Mouse (Mus musculus): Measurements from ENCODE around the gene Ccnt2.
"Not testable (repeated sequence)": the region's sequence is repeated elsewhere in the genome, so short reads cannot be mapped to it uniquely, and the experiment has no call there.

Ccnt2 gene

DNA sequence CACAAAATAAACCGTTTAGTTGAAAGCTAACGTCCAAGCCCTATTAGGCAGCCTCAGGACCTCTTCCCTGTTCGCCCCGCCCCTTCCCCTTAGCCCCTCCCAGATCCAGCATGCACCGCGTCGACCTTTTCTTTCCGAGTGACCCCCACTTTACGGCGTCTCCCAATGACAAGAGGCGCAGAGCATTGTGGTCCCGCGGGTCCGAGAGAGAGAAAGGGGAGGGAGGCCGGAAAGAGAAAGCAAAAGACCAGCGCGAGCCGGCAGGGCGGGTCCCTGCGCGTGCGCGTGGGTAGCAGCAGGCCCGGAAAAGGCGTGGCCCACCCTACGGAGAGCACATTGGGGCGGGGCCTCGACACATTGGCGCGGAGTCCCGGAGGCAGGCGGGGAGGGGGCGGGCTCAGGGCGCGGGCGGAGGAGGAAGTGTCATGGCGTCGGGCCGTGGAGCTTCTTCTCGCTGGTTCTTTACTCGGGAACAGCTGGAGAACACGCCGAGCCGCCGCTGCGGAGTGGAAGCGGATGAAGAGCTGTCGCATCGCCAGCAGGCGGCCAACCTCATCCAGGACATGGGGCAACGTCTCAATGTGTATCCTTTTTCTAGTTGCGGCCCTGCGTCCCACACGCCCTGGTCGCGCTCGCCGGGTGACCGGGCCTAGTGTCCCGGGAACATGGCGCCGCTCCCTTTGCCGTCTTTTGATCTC is at the start of gene Ccnt2:
Ccnt2 (plus strand) TSS at position 362 of the 698 bp plus-strand sequence.
- DNase-seq (ENCODE audit: low spot score) = peak; percentile 99

DNA sequence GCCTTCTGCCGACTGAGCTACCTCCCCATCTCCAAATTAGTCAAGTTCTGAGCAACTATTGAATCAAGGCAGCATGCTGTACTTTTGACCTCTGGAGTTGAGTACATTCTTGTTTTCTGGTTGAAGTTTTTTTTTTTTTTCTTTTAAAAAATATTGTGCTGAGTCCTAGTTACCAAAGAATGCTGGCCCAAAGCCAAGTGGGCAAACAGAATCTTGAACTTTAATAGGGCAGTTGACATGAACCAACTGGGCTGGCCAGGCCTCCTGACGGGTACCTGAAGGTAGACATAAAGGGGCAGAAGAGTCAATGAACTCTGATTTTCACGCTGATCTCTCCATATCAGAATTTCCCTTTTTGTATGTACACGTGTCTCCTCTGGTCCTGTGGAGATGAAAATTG is 44.9 kb upstream of the Ccnt2 start, which contains the start of gene Acmsd:
Acmsd (plus strand) TSS at position 318 of the 400 bp plus-strand sequence.
- DNase-seq (ENCODE audit: low spot score) = no peak

DNA sequence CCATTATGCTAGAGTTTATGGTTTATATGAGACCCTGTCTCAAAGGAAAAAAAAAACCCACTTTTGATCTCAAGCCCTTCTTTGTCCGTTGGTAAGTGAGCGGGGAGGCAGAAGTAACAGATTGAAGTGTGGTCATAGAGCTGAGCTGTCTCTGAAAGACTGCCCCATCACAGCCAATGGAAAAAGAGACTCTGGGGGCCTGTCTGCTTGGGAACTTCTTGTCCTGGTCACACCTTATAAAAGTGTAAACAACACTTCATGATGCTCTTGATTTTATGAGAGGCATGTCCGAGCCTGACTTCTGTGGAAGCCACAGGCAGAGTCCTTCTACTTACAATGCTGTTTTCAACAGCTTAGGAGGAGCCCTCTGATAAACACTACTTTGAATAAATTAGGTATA is 42.9 kb upstream of the Ccnt2 start:
- no peak for DNase-seq (ENCODE audit: low spot score)

DNA sequence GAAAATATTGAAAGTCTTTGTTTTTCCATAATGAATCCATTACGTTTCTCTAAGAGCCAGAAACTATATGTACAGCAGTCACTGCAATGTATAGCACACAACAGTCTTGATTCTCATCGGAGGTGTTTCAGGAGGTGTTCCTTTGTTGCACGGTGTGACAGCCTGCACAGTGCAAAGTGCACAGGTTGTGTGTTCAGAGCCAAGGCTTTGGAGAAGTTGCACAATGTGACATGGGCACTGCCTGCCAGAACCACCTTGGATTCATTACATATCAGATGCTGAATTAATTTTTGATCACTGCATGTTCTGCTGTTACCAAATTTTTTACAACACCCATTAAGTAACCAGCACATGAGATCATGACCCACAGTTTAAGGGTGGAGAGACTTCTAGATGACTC is 41.5 kb upstream of the Ccnt2 start:
- DNase-seq (ENCODE audit: low spot score) = no peak

DNA sequence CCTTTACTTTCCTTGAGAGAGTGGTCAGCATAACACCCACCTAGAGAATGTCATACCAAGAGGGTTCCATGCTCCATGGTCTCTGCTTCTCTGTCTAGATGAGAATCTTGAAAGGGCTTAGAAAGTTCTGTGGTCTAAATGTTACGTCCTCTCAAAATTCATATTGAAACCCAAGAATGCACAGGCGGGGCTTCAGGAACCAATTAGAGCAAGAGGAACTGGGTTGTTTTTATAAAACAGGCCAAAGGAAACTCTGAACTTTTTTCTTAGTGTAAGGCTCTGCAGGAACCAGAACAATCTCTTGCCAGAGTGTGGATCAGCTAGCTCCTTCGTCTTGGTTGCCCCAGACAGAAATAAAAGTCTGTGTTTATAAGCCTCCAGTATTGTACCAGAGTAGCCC is 41.1 kb upstream of the Ccnt2 start:
- DNase-seq (ENCODE audit: low spot score) = no peak

DNA sequence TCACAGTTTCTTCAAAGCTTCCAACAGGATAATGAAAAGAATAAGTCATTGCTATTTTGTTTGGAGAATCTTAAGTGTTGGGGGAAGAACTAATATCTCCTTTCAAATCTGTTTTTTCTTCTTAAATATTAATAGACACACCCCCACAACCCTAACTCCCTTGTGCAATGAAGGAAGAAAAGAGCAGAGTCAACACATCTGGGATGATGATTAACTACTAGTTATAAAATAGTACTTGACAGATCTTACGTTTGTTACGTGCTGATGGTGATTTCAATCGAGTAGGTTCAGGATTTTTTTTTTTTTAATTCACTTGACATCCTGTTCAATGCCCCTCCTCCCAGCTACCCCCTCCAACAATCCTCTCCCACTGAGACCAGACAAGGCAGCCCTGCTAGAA is 38.6 kb upstream of the Ccnt2 start:
- DNase-seq (ENCODE audit: low spot score) = no peak

DNA sequence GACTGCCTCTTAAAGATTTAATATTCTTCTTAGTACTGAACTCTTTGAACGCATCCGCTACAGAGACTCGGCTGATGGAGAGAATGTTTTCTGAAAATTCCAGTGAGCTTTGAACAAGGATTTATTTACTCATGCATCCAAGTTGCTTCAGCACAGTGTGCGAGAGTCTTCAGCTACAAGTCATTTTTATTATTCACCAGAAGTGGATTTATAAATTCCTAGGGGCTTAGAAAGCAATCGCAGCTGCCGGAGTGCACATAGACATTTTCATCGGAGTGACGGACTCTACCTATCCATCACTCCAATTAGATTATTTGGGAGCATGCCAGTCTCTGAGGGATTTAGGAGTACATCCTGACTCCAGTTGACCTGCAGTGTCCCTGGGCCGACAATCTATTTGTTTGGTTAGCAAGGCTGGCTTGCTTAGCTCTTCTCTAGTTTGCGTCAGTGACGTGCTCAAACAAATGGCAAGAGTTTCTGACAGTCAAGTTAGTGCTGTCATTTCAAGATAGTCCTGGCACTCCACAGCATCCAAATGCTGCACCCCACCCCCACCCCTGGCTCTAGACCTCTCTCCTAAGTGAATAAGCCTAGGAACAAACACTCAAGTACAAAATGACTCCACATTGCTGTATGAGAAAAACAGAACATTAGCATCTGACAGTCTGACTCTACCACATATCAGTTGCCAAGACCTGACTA is 23.4 kb upstream of the Ccnt2 start:
- DNase-seq (ENCODE audit: low spot score) = no peak

DNA sequence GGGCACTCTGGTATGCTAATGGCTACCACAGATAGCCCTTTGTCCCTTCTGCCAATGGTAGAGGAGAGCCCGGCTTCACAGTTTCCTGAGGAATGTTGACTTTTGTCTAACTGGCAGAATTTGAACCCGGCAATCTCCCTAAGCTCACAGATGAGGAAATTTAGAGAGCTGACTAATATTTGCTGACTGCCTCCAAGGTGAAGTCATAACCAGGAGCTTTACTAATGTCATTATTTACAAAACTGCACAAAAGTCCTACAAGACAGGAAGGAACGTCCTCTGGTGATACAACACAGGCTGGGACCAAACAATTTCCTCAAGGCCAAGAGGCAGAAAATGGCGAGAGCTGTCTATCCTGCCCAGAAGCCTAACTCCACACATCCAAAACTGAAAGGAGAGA is 18.2 kb upstream of the Ccnt2 start:
- no peak for DNase-seq (ENCODE audit: low spot score)

DNA sequence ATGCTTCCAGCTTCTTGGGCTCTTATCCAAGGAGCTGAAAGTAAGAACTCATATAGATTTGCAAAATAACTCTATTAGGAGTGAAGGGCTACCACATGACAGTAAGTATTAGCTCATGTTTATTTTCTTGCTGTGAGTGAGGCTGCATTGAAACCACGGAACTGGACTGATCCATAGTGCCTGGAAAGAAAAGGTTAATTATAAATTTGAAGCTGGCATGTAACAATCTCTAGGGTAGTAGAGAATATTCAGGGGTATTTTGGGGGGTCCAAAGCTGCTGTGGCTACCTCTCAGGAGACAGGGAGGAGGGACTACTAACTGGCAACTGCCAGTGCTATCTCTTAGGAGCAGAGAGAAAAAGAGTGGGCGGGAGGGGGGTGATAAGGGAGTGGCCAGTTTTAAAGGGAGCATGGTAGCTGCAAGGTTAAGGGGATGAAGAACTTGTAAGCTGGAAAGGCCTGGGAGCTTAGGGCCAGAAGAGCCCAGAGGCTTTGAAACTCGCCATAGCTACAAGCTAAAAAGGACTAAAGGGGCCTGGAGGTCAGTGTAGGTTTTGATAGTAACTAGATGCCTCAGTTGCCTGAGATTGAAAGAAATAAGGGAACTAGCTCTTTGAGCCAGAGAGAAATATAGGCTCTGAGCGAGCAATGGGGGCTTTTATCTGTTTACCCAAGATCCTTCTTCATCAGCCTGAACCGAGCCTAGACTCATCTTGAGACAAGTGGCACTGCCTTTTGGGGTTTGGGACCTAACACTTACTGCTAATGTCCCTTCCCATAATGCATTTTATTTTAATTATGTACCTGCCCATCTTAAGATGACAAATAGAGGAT is 17.4 kb upstream of the Ccnt2 start:
- no peak for DNase-seq (ENCODE audit: low spot score)

DNA sequence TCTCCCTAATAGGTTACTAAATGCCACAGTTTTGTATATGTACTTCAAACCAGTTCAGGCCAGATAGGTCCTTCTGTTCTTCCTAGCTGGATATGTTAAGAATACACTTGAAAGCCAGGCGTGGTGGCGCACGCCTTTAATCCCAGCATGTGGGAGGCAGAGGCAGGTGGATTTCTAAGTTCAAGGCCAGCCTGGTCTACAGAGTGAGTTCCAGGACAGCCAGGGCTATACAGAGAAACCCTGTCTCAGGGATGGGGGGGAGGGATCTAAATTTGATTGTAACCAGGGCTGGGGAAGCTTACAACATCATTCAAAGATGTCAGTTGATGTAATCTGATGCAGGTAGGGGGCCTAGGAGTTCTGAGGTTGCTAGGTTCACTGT is 16.8 kb upstream of the Ccnt2 start:
- not testable (repeated sequence) for DNase-seq (ENCODE audit: low spot score)

DNA sequence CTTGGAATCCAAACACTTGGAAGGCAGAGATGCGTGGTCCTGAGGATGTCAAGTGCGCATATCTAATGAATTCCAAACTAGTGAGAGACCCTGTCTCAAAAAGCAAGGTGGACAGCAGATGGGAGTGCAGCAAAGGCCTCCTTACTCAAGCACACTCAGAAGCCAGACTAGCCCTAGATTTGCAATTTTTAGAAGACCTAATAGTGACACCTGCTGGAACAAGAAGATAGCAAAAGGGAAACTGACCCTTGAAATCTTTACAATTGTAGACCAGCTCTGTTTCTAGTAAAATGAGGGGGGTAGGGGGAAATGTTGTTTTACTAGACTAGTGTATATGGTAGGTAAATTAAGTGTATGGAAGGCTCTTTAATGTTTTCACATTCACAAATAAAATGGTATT is 8.5 kb upstream of the Ccnt2 start:
- no peak for DNase-seq (ENCODE audit: low spot score)

DNA sequence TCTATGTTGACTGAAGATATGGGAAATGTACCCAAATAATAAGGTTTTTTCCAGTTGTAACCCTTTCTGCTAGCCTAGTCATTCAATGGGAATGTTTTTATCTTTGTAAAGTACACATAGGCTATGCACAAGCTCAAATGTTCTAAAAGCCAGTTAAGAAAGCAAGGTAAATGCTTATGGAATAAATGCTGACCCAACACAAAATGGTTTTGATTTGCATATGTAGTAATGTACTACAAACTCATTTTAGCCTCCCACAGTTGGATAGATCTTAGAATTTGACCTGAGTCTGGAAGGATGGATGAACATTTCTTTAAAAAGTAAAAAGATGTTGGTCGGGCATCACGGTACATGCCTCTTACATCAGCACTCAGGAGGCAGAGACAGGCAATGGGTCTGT is 7.2 kb upstream of the Ccnt2 start:
- no peak for DNase-seq (ENCODE audit: low spot score)

DNA sequence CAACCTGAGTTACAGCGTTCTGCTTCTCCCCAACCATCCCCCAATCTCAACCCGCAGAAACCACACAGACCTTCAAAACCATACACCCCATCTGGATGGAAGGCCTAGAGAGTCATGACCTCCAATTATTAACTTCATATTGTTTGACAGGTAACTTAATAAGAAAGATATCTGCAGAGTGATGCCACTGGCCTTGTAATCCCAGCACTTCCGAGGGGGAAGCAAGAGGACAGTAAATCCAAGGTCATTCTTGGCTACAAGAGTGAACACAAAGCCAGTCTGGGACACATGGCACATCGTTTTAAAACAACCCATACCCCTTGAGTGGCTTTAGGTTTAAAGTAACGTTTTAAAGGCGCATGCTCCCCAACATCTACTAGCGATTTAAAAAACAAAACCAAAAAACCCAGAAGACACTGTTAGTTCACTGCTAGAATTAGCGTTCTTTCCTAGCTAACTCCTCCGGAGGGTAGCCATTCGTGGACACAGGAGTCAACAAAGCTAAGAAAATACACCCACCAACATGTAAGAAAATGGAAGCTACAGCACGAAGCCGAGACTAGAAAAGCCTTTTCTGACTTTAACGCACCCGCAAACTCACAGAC is 664 bp upstream of the Ccnt2 start:
- no peak for DNase-seq (ENCODE audit: low spot score)

DNA sequence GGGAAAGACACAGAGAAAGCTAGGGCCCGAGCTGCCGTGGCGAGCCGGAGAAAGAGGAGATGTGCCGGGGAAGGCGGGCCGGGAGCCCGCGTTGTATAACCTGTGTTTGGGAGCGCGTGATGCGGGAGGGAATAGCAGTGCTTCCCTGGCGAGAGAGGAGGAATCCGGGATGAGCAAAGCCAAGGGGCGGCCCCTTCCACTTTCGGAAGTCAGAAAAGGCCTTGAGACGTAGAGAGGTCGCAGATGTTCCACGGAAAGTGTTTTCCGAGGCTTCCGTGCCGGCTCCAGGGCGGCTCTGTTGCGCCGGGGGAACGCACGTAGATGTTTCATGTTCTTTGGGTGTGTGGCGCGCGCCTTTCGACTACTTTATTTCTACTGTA is 527 bp downstream of the Ccnt2 start:
- DNase-seq (ENCODE audit: low spot score) = peak; percentile 36

DNA sequence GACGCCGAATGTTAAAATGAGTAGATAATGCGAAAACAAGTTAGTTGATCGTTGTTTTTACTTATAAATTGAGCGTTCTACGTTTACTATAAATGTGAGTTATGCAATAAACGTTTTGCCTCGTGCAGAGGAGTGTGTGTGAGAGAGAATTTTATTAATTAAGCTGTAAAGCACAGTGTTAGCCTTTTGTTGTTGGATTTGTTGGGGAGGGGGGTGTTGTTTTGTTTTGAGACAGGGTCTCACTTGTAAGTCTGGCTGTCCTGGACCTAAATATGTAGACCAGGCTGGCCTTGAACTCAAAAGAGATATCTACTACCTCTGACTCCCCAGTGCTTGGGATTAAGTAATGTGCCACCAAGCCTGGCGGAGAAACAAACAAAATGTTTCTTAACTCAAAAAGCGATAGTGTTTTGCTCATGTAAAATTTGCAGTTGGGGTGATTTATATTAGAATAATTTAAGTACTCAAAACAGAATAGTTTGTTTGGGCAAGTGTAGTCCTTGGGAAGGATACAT is 1.3 kb downstream of the Ccnt2 start:
- DNase-seq (ENCODE audit: low spot score) = no peak

DNA sequence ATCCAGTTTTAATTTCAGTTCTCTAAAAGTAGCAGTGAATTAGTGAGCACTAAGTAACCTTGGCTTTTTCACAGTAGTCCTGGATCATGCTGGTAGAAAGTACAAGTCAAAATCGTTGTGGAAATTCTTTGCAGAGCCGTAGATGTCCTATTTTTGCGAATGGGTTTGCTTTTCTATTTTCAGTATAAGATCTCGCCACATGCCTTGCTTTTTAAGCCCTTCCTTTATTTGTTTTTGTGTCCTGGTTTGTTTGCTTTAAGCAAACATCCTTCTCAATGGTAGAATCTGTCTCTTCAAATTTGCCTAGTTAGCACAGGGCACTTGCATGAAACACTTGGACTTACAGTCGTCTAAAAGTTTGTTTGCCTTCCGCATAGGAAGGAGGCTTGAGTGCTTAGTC is 2.3 kb downstream of the Ccnt2 start:
- no peak for DNase-seq (ENCODE audit: low spot score)

DNA sequence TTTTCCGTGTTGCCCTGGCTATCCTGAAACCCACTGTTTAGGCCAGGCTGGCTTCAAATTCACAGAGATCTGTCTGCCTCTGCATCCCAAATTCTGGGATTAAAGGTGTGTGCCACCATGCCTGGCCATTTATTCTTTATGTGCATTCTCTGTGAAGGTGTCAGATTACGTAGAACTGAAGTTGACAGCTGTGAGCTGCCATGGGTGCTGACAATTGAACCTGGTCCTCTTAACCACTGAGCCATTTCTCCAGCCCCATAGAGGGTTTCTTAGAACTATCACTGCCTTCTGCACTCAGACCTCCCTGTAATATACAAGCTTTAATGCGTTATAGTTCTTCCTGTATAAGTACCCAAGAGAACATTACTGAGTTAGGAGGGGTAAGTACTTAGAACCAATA is 4.6 kb downstream of the Ccnt2 start:
- no peak for DNase-seq (ENCODE audit: low spot score)

DNA sequence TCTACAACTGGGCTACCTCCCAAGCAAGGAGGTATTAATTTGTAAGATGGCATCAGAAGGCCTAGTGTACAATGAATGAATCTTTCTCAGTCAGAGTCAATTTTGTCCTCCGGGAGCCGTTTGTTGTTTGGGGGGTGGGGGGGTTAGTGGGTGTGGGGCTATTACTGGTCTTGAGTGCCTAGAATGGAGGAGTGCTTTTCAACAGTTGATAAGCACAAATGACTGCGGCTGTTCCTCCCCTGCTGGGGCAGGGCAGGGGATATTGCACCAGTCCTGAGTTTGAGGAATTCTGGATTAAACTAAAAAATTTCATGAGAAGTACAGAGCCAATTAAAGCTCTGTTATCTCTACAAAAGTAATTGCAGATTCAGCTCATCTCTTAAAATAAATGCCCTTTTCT is 6.2 kb downstream of the Ccnt2 start:
- DNase-seq (ENCODE audit: low spot score) = no peak

DNA sequence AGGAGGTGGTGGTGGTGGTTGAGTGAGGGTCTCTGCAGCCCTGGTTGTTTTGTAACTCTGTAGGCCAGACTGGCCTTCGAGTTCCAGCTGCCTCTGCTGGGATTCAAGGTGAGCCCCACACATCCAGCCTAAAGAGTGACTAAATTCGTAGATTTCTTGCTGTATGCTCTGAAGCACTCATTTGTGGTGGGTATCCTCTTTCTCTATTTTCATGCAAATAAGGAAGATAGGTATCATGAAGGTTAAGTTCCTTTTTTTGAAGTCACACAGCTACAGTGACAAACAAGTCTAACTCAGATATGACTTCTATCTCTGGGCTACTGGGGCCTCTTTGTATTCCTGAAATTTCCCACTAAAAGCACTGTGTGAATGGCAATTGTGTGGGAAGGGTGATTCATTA is 6.9 kb downstream of the Ccnt2 start:
- no peak for DNase-seq (ENCODE audit: low spot score)

DNA sequence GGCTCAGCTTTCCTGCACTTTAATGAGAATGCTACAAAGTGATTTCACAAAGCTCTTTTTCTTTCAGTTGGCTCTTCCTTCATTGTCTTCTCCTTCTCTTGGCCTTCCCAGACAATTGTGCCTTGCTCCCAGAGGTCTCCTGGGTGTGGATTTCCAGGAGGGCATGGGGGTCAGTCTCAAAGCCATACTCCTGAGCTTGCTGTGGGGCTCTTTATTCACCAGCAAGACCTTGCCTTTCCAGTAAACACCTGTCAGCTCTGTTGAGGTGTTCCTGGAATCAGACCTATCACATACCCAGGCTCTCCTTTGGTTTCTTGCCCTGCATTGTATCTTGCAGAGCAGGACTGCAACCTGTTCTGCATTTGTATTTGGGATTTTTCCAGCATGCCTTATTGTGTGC is 9.9 kb downstream of the Ccnt2 start:
- DNase-seq (ENCODE audit: low spot score) = no peak

DNA sequence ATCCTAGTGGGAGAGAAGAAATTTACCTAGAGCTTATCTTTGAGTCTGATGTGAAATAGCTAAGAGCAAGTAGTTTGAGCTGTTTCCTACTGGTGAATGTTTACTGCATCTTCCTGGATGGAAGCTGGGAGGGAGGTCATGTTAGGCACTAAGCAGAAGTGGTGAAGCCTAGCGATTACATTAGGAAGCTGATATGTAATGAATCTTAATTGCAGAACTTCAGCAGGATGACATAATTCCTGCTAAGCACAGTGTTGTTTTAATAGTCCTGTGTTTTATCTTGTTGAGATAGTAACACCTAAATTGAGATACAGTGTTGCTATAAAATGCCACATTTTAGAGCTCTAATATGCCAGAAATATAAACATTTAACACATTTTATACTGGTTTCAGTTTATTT is 11.9 kb downstream of the Ccnt2 start:
- no peak for DNase-seq (ENCODE audit: low spot score)

DNA sequence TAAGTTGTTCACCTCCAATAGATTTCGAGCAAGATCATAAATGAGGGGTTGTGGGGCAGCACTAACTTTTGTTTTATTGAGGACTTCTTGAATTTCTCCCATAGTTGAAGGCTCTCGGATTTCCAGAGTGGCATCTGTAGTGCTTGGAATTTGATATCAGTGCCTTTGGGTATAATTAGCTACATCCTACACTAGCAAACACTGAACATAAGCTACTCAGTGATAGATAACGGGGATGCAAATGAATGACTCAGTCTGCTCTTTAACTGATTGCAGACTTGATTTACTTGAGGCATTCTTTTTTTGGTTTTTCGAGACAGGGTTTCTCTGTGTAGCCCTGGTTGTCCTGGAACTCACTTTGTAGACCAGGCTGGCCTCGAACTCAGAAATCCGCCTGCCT is 15.0 kb downstream of the Ccnt2 start:
- DNase-seq (ENCODE audit: low spot score) = no peak

Data from ovary, adult 18-20 months (tissue).